Mouse (Mus musculus): ENCODE results near the gene Mob4. TPM values are rescaled to one million over a fixed set of nuclear protein-coding genes. Genes with fewer than 3 reads are reported as not detected.

The Mob4 gene
- polyA plus RNA-seq (2014; fragmentation: Nextera tagmentation; extraction: Ambion mirVana), result 121 and 122 TPM in 2 replicates

- H3K9ac ChIP-seq (ENCODE audit: low read length), result peak within 1 kb of the TSS; percentile 99
- no peaks in the 10 kb centered on the region for H3K9me3 ChIP-seq (ENCODE audit: control insufficient read depth, low read length)
- H3K27ac ChIP-seq (replicated peaks in 1 of 2; ENCODE audit: control insufficient read depth in 1 of 2, insufficient read depth in 1 of 2, low read depth in 2 of 2, low read length in 2 of 2), result peak within 1 kb of the TSS; percentile 94 to 98
- no peaks in the 10 kb centered on the region for H3K27me3 ChIP-seq (ENCODE audit: control insufficient read depth, insufficient read depth, low read length)
- 0 out of 2 replicates have a peak, but pooled peaks cover 3% of the 10 kb centered on the region for H3K36me3 ChIP-seq (ENCODE audit: control insufficient read depth, insufficient read depth, low read length)
- ATAC-seq (ENCODE audit: insufficient number of reproducible peaks, insufficient read depth, low FRiP score, low read depth), result peak; percentile 94
- peak within 1 kb of the TSS; percentile 78 for H3K4me2 ChIP-seq (ENCODE audit: low read length)
- under 1% methylated on average over 42 of the region's 42 CpGs for WGBS
- H3K4me1 ChIP-seq (ENCODE audit: control insufficient read depth in 2 of 2, insufficient read depth in 2 of 2, low read length in 2 of 2), result peaks cover 0 to 15% of the 10 kb centered on the region in 2 experiments; a peak in 2 of 4 replicates
- H3K4me3 ChIP-seq (ENCODE audit: control insufficient read depth in 1 of 2, insufficient read depth in 1 of 2, low read depth in 1 of 2, low read length in 2 of 2), result peak within 1 kb of the TSS; percentile 87 to 96
Observed at GRCm38 (mm10) chr1:55130943-55131401, at the start of gene Mob4. Gene Mob4 (plus strand): TSS chr1:55131231.

- WGBS, result 81% methylated on average over 1 of the region's 1 CpGs
Observed at GRCm38 (mm10) chr1:55082106-55082505, 48.9 kb upstream of the Mob4 start.

GRCm38 (mm10) chr1:55085781-55086366, 45.2 kb upstream of the Mob4 start:
- Histone ChIP-seq H3K9me3 (ENCODE audit: control insufficient read depth, low read length) (no peaks in the 10 kb centered on the region), H3K4me2 (ENCODE audit: low read length) (peak overlapping the region; percentile 87), H3K9ac (ENCODE audit: low read length) (peak overlapping the region; percentile 93), H3K27ac (replicated peaks in 1 of 2; ENCODE audit: control insufficient read depth in 1 of 2, insufficient read depth in 1 of 2, low read depth in 2 of 2, low read length in 2 of 2) (no peak overlapping the region), H3K27me3 (ENCODE audit: control insufficient read depth, insufficient read depth, low read length) (no peaks in the 10 kb centered on the region), H3K4me1 (ENCODE audit: control insufficient read depth in 2 of 2, insufficient read depth in 2 of 2, low read length in 2 of 2) (peaks cover 4 to 30% of the 10 kb centered on the region in 2 experiments), H3K4me3 (ENCODE audit: control insufficient read depth in 1 of 2, insufficient read depth in 1 of 2, low read depth in 1 of 2, low read length in 2 of 2) (peak overlapping the region in 1 of 2 experiments; percentile 92; a peak in 2 of 4 replicates), H3K36me3 (ENCODE audit: control insufficient read depth, insufficient read depth, low read length) (peaks cover 67% of the 10 kb centered on the region)
- no peak for ATAC-seq (ENCODE audit: insufficient number of reproducible peaks, insufficient read depth, low FRiP score, low read depth)
- 57% methylated on average over 7 of the region's 7 CpGs for WGBS

More at GRCm38 (mm10) chr1:55082106-55082505, 48.9 kb upstream of the Mob4 start:
- no peak overlapping the region for H3K27ac ChIP-seq (replicated peaks in 1 of 2; ENCODE audit: control insufficient read depth in 1 of 2, insufficient read depth in 1 of 2, low read depth in 2 of 2, low read length in 2 of 2)
- no peak overlapping the region for H3K4me2 ChIP-seq (ENCODE audit: low read length)
- ATAC-seq (ENCODE audit: insufficient number of reproducible peaks, insufficient read depth, low FRiP score, low read depth), result no peak
- no peak overlapping the region for H3K9ac ChIP-seq (ENCODE audit: low read length)
- H3K9me3 ChIP-seq (ENCODE audit: control insufficient read depth, low read length), result no peaks in the 10 kb centered on the region
- H3K36me3 ChIP-seq (ENCODE audit: control insufficient read depth, insufficient read depth, low read length), result peaks cover 85% of the 10 kb centered on the region
- peaks cover 2 to 18% of the 10 kb centered on the region in 2 experiments; a peak in 3 of 4 replicates for H3K4me1 ChIP-seq (ENCODE audit: control insufficient read depth in 2 of 2, insufficient read depth in 2 of 2, low read length in 2 of 2)
- no peak overlapping the region for H3K4me3 ChIP-seq (ENCODE audit: control insufficient read depth in 1 of 2, insufficient read depth in 1 of 2, low read depth in 1 of 2, low read length in 2 of 2)
- no peaks in the 10 kb centered on the region for H3K27me3 ChIP-seq (ENCODE audit: control insufficient read depth, insufficient read depth, low read length)

GRCm38 (mm10) chr1:55086868-55087400, 44.1 kb upstream of the Mob4 start:
- WGBS, result 0% methylated on average over 13 of the region's 13 CpGs
- H3K9ac ChIP-seq (ENCODE audit: low read length), result peak overlapping the region; percentile 93
- no peaks in the 10 kb centered on the region for H3K27me3 ChIP-seq (ENCODE audit: control insufficient read depth, insufficient read depth, low read length)
- peak overlapping the region; percentile 87 for H3K4me2 ChIP-seq (ENCODE audit: low read length)
- H3K27ac ChIP-seq (replicated peaks in 1 of 2; ENCODE audit: control insufficient read depth in 1 of 2, insufficient read depth in 1 of 2, low read depth in 2 of 2, low read length in 2 of 2), result peak overlapping the region; percentile 97 to 98
- peaks cover 66% of the 10 kb centered on the region for H3K36me3 ChIP-seq (ENCODE audit: control insufficient read depth, insufficient read depth, low read length)
- no peaks in the 10 kb centered on the region for H3K9me3 ChIP-seq (ENCODE audit: control insufficient read depth, low read length)
- no peak for ATAC-seq (ENCODE audit: insufficient number of reproducible peaks, insufficient read depth, low FRiP score, low read depth)
- H3K4me1 ChIP-seq (ENCODE audit: control insufficient read depth in 2 of 2, insufficient read depth in 2 of 2, low read length in 2 of 2), result peaks cover 4 to 30% of the 10 kb centered on the region in 2 experiments
- peak overlapping the region; percentile 92 to 95 for H3K4me3 ChIP-seq (ENCODE audit: control insufficient read depth in 1 of 2, insufficient read depth in 1 of 2, low read depth in 1 of 2, low read length in 2 of 2)

GRCm38 (mm10) chr1:55087401-55087904, 43.6 kb upstream of the Mob4 start:
- ATAC-seq (ENCODE audit: insufficient number of reproducible peaks, insufficient read depth, low FRiP score, low read depth), result peak; percentile 32
- under 1% methylated on average over 47 of the region's 57 CpGs for WGBS
- Histone ChIP-seq H3K9ac (ENCODE audit: low read length) (peak overlapping the region; percentile 93), H3K9me3 (ENCODE audit: control insufficient read depth, low read length) (no peaks in the 10 kb centered on the region), H3K27me3 (ENCODE audit: control insufficient read depth, insufficient read depth, low read length) (no peaks in the 10 kb centered on the region), H3K4me1 (ENCODE audit: control insufficient read depth in 2 of 2, insufficient read depth in 2 of 2, low read length in 2 of 2) (peaks cover 4 to 30% of the 10 kb centered on the region in 2 experiments), H3K27ac (replicated peaks in 1 of 2; ENCODE audit: control insufficient read depth in 1 of 2, insufficient read depth in 1 of 2, low read depth in 2 of 2, low read length in 2 of 2) (peak overlapping the region; percentile 97 to 98), H3K4me3 (ENCODE audit: control insufficient read depth in 1 of 2, insufficient read depth in 1 of 2, low read depth in 1 of 2, low read length in 2 of 2) (peak overlapping the region; percentile 92 to 95), H3K36me3 (ENCODE audit: control insufficient read depth, insufficient read depth, low read length) (peaks cover 66% of the 10 kb centered on the region), H3K4me2 (ENCODE audit: low read length) (peak overlapping the region; percentile 87)

- Histone ChIP-seq H3K4me2 (ENCODE audit: low read length) (peak within 1 kb of the TSS; percentile 87), H3K27ac (replicated peaks in 1 of 2; ENCODE audit: control insufficient read depth in 1 of 2, insufficient read depth in 1 of 2, low read depth in 2 of 2, low read length in 2 of 2) (peak within 1 kb of the TSS; percentile 97 to 98), H3K9ac (ENCODE audit: low read length) (peak within 1 kb of the TSS; percentile 93), H3K4me1 (ENCODE audit: control insufficient read depth in 2 of 2, insufficient read depth in 2 of 2, low read length in 2 of 2) (peaks cover 4 to 30% of the 10 kb centered on the region in 2 experiments), H3K27me3 (ENCODE audit: control insufficient read depth, insufficient read depth, low read length) (no peaks in the 10 kb centered on the region), H3K36me3 (ENCODE audit: control insufficient read depth, insufficient read depth, low read length) (peaks cover 66% of the 10 kb centered on the region), H3K9me3 (ENCODE audit: control insufficient read depth, low read length) (no peaks in the 10 kb centered on the region), H3K4me3 (ENCODE audit: control insufficient read depth in 1 of 2, insufficient read depth in 1 of 2, low read depth in 1 of 2, low read length in 2 of 2) (peak within 1 kb of the TSS; percentile 92 to 95)
- whole genome bisulfite sequencing, result under 1% methylated on average over 72 of the region's 76 CpGs
- ATAC-seq (ENCODE audit: insufficient number of reproducible peaks, insufficient read depth, low FRiP score, low read depth), result peak; percentile 94
Observed at GRCm38 (mm10) chr1:55087932-55088610, 43.0 kb upstream of the Mob4 start, which contains the start of the genes Hspe1 and Hspd1. Gene Hspe1 (plus strand): TSS chr1:55088132. Gene Hspd1 (minus strand): TSS chr1:55088243.

Data from heart, embryonic 14.5 days (tissue).